Mouse (Mus musculus) ZHBTc4 (cell line): ENCODE measurements around the gene Iqck.

Source experiments
- DNase-seq: peaks from one replicate; pipeline ENCODE4 v3.0.0-alpha.2; 2011; ENCODE audit warnings: low read depth, low spot score

Gene Iqck

GRCm38 (mm10) chr7:118850676-118851290, 4.8 kb upstream of the Iqck start:
- DNase-seq, result peak; percentile 75

- DNase-seq, result no peak
Measured at GRCm38 (mm10) chr7:118851571-118851970, 4.0 kb upstream of the Iqck start.

DNA sequence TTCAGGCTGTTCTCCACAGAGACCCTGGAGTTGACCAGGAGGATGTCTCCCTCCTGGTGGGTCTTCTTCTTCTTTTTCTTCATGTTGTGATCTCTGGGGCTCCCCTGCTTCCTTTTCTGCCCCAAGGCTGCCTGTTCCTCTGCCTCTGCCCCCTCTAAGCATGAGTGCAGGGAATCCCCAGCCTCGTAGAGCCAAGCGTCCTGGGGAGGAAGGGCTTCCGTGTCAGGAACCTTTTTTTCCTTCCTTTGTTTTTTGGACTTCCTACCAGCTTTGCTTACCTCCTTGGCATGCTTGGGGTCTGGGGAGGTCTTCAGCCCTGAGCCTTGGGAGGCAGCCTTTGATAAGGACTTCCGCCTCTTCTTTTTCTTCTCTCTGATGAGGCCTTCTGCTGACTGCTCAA, 2.9 kb upstream of the Iqck start:
- no peak for DNase-seq

DNA sequence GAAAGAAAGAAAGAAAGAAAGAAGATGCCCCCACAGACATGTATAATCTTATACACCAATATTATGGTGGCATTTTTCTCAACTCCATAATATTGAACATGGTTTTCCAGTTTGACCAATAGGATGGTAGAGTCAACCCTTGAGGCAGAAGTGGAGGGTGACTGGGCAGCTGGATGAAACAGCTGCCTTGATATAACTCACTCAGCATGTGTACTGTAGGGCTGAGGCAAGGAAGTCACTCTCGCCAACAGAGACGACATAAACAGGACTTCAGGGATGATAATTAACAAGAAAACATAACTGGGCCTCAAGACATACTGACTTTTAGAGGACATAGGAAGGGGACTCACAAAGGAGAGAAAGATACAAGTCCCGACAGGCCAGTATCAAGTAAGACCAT, 946 bp upstream of the Iqck start:
- no peak for DNase-seq

- no peak for DNase-seq
Measured at GRCm38 (mm10) chr7:118855877-118856304, 339 bp downstream of the Iqck start, which contains the start of gene Knop1. Knop1 (minus strand) TSS chr7:118856254.

DNA sequence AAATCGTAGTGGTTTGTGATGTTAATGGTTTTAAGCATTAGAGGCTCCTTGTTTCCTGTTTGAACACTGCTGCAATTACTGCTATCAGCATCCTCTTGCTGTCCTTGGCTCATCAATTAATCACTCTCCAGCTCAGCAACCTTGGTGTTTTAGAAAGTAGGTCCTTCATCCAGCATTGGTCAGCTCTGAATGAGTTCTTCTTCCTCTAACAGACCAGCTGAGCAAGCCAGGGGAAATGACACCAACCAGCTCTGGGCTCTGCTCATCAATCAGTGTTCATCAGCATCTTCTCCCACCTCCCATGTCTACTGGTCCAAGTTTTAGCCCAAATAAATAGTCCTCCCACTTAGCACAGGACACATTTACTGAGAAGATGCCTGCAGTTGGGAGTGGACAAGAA, 3.1 kb downstream of the Iqck start:
- no peak for DNase-seq

DNA sequence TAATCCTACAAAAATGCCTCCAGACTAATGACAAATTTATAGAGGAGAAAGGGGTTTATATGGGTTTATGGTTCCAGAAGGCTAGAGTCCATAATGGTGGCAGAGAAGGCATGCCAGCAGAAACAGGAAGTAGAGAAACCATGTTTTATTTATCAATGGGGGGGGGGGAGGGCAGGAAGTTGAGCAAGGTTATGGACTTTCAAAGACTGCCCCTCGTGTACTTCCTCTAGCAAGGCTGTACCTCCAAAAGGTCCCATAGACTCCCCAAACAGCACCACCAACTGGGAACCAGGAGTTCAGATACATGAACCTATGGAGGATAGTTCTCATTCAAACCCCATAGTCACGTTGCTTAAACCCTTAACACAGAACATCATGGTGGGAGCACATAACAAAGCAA, 9.8 kb downstream of the Iqck start:
- DNase-seq, result no peak

GRCm38 (mm10) chr7:118879466-118880029, 24.0 kb downstream of the Iqck start:
- DNase-seq, result peak; percentile 37

DNA sequence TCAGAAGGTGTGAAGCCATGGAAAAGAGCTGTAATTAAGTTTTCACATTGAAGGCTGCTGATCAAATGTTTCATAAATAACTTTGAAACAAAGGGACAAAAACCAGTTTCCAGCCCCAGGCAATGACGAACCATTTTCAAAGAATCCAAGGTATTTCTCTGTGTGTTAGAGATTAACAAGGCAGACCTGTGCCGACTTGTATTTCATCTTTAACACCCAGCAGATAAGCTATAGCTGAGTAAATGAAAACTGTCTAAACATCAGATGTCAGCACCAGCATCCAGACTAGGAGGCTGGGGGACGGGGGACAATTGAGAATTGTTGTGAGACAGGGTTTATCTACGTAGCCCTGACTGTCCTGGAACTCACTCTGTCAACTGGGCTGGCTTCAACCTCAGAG, 28.4 kb downstream of the Iqck start:
- DNase-seq, result no peak

DNA sequence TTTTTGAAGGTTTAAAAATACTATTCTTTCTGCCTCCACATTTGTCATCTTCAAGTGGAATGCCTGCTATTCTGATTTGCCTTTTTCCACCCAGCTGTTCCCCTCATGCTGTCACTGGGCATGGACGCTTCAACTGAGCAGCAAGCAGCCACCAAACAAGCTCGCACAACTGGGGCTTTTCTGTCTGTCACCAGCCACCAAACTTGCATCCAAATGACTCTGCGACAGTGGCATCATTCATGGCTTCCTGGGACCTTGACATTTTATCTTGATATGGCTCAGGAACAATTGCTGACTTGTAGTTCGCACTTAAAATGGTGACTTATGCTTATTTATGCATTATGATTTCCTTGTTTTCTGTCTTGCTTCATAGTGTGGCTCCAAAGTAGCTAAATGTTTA, 29.4 kb downstream of the Iqck start:
- no peak for DNase-seq

- DNase-seq, result peak; percentile 83
Measured at GRCm38 (mm10) chr7:118887303-118888055, 31.9 kb downstream of the Iqck start.

DNA sequence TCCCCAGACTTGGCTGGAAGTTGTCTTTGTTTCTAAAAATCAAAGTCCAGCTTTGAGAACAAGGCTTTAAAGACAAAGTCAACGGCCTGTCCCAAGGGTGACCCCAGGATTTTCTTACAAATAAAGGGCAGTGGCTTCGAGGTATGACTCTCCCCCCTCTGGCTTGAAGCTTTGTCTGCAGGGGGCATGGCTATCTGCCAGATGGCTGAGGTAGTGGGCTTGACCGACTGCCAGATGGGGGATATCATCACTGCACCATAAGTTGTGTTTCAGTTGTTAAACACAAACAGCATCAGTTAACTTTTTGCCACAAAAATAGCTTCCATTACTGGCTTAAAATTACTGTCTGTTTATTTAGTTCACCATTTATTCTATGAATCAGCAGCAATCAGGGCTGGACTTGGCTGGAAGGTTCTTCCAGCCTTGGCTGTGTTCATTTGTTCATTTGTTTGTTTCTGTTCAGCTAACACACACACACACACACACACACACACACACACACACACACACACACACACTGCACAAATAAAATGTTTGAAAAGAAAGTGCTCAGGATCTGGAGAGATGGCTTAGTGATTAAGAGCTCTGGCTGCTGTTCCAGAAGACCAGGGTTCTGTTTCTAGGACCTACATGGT, 33.6 kb downstream of the Iqck start:
- DNase-seq, result no peak

DNA sequence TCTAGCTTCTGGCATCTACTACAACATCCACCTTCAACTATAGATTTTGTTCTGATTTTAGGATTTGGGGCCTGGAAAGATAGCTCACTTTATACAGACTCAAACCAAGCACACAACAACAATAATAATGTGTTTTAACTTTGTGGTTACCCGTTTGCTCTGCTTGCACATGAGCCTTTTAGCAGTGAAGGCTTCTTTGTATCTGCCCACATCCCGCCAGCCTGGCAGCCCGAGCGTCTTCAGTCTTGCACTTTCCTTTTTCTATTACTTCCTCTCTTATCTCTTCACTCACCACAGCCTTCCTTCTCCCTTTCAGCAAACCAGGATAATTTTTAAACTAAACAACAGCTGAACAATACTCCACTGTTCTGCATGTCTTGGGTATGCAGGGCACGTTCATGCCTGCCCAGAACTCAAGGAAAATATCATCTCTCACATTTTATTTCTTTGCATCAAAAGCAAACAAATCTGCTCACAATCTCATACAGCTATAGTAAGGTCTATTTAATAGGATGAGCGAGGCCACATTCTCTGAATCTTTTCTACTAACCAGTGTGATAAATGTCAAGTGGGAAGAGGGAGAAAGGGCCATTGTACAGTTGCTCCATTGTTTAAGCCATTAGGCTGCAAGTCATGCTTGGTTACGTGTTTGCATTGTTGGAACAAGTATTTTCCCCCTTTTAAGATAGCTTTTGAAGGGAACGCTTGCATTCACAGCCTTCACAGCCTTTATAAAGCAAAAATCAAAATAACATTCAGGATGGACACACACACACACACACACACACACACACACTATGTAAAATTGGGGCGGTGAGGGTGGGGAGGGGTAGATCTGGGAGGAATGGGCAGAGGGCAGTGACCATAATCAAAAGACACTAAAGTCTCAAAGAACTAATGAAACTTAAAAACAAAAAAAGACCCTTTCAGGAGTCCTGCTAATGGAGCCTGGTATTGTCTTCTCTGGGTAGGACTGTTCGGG, 40.2 kb downstream of the Iqck start:
- no peak for DNase-seq

GRCm38 (mm10) chr7:118898063-118898462, 42.5 kb downstream of the Iqck start:
- no peak for DNase-seq

DNA sequence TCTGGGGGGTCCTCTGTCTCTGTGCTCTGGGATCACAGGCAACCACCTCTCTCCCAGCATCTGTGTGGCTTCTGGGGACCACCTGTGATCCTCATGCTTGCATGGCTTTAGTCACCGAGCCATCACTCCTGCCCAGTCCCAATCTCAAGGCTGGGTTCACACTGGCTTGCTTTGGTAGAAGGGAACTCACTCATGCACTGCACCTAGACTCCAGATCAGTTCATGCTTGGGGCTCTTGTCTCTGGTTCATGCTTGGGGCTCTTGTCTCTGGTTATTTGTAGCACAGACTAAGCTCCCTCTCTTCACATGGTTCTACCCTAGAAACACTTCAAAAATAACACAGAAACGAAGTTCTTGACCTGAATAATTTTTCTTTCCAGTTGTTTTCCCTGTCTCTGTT, 44.5 kb downstream of the Iqck start:
- DNase-seq, result no peak

- DNase-seq, result peak; percentile 28
Measured at GRCm38 (mm10) chr7:118902944-118903343, 47.4 kb downstream of the Iqck start.

DNA sequence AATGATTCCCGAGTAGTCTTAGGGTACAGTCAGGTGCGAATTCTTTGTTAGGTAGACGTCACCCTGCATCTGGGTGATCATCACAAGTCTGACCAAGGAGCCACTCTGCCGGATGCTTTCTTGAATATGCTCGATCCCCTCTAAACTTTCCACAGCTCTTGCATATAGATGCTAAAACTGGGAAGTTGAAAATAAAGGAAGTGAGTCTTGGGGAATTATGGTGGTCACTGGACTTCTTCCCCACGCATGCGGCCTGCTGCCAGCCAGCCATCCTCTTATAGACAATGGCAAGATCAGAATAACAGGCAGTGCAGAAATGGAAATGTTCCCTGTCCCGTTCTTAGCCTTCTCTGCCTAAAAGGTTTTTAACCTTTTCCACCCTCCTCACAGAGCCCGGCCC, 48.3 kb downstream of the Iqck start:
- no peak for DNase-seq

DNA sequence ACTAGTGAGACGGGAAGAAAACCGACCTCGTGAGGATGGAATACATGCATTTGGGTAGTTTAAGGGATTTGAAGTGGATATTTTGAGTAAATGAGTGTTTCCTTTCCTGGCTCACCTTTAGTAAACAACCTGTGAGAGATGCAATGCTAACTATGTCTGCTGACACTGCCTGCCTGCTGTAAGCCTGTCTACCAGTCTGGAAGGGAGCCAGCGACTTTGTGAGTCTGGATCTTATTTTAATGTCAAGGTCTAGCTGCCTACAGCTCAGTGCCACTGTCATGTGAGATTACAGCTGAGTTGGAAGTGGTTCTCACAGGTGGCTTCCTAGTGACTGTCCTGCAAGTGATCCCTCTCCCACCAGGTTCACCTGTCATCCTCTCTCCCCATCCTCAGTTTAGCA, 49.0 kb downstream of the Iqck start:
- no peak for DNase-seq

DNA sequence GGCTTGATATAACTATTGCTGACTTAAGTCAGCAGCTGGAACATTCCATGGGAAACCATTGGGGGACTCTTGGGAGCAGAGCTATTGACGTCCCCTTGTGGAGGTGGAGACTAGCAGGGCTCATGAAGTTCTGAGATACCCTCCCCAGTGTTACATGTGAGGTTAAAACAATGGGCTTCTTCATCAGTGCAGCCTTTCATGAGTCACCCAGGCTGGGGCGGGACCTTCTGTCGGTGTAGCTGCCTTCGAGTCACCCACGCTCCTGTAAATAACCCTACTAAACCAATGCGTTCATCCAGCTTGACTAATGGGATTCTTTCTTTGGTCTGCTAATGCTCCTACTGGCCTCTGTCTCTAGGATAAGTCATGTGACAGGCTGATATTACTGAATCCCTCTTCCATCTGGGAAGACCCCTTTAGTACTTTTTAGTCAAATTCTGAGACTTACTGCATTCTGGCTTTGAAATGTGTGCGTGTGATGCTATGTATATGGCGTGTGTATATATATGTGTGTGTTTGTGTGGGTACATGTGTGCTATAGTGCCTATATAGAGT, 53.5 kb downstream of the Iqck start:
- DNase-seq, result no peak

DNA sequence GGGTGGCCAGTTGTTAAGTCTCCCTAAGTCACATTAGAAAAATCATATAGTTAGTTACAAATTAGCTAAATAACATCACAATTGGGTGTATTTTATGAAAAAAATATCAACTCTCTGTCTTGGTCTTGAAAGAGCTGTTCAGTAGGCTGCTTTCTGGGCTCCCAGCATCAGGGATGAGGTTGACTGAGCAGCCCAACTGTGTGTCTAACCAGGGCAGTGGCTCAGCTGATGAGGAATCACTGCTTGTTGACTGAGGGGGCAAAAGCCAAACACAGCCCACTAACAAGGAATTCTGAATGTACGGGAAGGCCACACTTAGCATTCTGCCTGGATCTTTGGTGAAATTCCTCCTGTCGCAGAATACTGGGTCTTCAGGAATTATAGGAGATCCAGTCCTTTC, 54.9 kb downstream of the Iqck start:
- DNase-seq, result no peak

DNA sequence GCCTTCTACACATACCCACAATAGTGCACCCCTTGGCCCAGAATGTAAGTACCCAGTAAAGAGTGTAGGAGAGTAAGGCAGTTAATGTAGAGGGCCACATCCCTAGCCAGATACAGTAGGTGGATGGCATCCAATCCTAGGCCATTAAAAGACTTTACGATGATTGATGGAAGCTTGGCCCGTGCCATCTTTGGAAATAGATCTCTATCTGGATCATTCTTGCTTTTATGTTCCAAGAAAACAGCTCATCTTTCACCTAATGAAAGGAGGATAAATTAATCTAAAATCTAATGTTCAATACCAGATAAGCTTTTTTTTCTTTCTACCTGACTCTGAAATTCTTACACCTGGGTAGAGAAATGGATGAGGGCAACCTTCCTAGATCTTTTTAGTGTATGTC, 55.6 kb downstream of the Iqck start:
- no peak for DNase-seq
